Mouse (Mus musculus) splenic B cell, adult 2 months (primary cell): Measurements from ENCODE around the gene Gm15080.
"Not testable (repeated sequence)": the region's sequence is repeated elsewhere in the genome, so short reads cannot be mapped to it uniquely, and the experiment has no call there.

Experiments used
- DNase-seq: peaks from one replicate; pipeline ENCODE4 v3.0.0-alpha.2; 2011; ENCODE audit warnings: low read depth, low spot score
- H3K27me3 ChIP-seq: 2 replicates; pipeline ENCODE4 v1.6.1; 2012; ENCODE audit warnings: mild to moderate bottlenecking, low read length, moderate library complexity, mixed read lengths; ENCODE audit not compliant: control insufficient read depth, poor library complexity, insufficient read depth, severe bottlenecking
- H3K36me3 ChIP-seq: 2 replicates; pipeline ENCODE4 v1.6.1; 2012; ENCODE audit warnings: mild to moderate bottlenecking, low read length, moderate library complexity, mixed read lengths; ENCODE audit not compliant: control insufficient read depth, poor library complexity, insufficient read depth, severe bottlenecking

Gene Gm15080

GRCm38 (mm10) chrX:147992693-147993092 lies at the start of gene Gm15080:
Gene Gm15080, plus strand, starts transcription at chrX:147992993.
- H3K36me3 ChIP-seq, H3K27me3 ChIP-seq, DNase-seq: not testable (repeated sequence)
